Mouse (Mus musculus) liver, embryonic 11.5 days (tissue): ENCODE results near the gene Fbxl18. TPM values are rescaled to one million over a fixed set of nuclear protein-coding genes. Genes with fewer than 3 reads are reported as not detected.

Source experiments
- ATAC-seq: fragments of 200-750 bp; cut with Nextera tagmentation; replicated peaks from 2 replicates; pipeline ENCODE4 v1.8.0; 2017; ENCODE audit warnings: moderate number of reproducible peaks, mild to moderate bottlenecking, moderate TSS enrichment, moderate library complexity; ENCODE audit not compliant: low FRiP score
- DNase-seq: peaks from one replicate; pipeline ENCODE4 v3.0.0-alpha.2; 2017; ENCODE audit warnings: low spot score
- H3K27ac ChIP-seq: fragments of 300-500 bp; sonication (generic); 2 replicates; pipeline ENCODE4 v1.5.1; 2014; ENCODE audit warnings: mild to moderate bottlenecking, low read depth, low read length, control low read depth
- H3K27me3 ChIP-seq: fragments of 300-500 bp; sonication (generic); replicated peaks from 2 replicates; pipeline ENCODE4 v1.6.1; 2014; ENCODE audit warnings: low read length, mixed read lengths; ENCODE audit not compliant: control insufficient read depth, insufficient read depth
- H3K36me3 ChIP-seq: fragments of 300-500 bp; sonication (generic); 2 replicates; pipeline ENCODE4 v1.6.1; 2014; ENCODE audit warnings: mild to moderate bottlenecking, low read length, moderate library complexity, mixed read lengths; ENCODE audit not compliant: control insufficient read depth, insufficient read depth
- H3K4me1 ChIP-seq: fragments of 300-500 bp; sonication (generic); replicated peaks from 2 replicates; pipeline ENCODE4 v1.6.1; 2014; ENCODE audit warnings: low read length, mixed read lengths; ENCODE audit not compliant: control insufficient read depth, insufficient read depth
- H3K4me2 ChIP-seq: fragments of 300-500 bp; sonication (generic); 2 replicates; pipeline ENCODE4 v1.6.1; 2014; ENCODE audit warnings: mild to moderate bottlenecking, control low read depth, moderate library complexity
- H3K4me3 ChIP-seq: fragments of 300-500 bp; sonication (generic); 2 replicates; pipeline ENCODE4 v1.5.1; 2014; ENCODE audit warnings: low read depth, low read length, control low read depth
- H3K9ac ChIP-seq: fragments of 300-500 bp; sonication (generic); 2 replicates; pipeline ENCODE4 v1.6.1; 2014; ENCODE audit warnings: low read depth, low read length, control low read depth
- H3K9me3 ChIP-seq: fragments of 300-500 bp; sonication (generic); 2 replicates; pipeline ENCODE4 v1.6.1; 2016; ENCODE audit warnings: low read length, inconsistent platforms, mixed read lengths; ENCODE audit not compliant: control insufficient read depth
- WGBS: fragments of 180-500 bp; shearing (Covaris S2); extraction: QIAGEN DNeasy Blood & Tissue Kit; methylation state at CpG from one replicate; pipeline ENCODE4 v1.1.7; 2014; 5-methylcytosine and 5-hydroxymethylcytosine counted together
- polyA plus RNA-seq: library from polyadenylated mRNA; unstranded; fragments of >200 nt; fragmentation: Nextera tagmentation; extraction: Ambion mirVana; gene quantifications from 2 replicates; pipeline ENCODE4 v1.2.1, GENCODE M21; 2014

Gene Fbxl18
- polyA plus RNA-seq, 1 experiment from 2014 or later = 6.7 TPM

DNA sequence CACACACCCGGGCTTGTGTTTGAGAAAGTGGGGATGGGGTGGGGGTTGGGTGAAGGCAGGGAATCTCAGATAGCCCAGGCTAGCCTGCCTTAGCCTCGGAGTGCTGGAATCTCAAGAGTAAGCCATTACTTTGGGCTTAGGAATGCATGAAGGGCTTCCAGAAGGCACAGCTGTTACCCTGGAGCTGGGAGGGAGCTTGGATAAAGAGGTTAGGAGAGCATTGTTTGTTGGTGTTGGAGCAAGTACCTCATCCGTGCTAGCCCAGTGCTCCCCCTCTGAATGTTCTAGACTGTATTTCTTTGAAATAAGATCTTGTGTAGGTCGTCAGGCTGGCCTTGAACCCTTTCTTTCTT lies 34.2 kb upstream of the Fbxl18 start:
- Histone ChIP-seq H3K4me2 (peak overlapping the region; percentile 84), H3K36me3 (no peaks in the 10 kb centered on the region), H3K4me1 (peaks cover 45% of the 10 kb centered on the region), H3K9me3 (no peaks in the 10 kb centered on the region), H3K9ac (peak overlapping the region; percentile 76), H3K27me3 (no peaks in the 10 kb centered on the region), H3K4me3 (peak overlapping the region; percentile 62), H3K27ac (peak overlapping the region; percentile 82)
- ATAC-seq (no peak; the same call in 1 of the 2 replicates), DNase-seq (no peak)
- WGBS = 26% methylated on average over 4 of the region's 4 CpGs

DNA sequence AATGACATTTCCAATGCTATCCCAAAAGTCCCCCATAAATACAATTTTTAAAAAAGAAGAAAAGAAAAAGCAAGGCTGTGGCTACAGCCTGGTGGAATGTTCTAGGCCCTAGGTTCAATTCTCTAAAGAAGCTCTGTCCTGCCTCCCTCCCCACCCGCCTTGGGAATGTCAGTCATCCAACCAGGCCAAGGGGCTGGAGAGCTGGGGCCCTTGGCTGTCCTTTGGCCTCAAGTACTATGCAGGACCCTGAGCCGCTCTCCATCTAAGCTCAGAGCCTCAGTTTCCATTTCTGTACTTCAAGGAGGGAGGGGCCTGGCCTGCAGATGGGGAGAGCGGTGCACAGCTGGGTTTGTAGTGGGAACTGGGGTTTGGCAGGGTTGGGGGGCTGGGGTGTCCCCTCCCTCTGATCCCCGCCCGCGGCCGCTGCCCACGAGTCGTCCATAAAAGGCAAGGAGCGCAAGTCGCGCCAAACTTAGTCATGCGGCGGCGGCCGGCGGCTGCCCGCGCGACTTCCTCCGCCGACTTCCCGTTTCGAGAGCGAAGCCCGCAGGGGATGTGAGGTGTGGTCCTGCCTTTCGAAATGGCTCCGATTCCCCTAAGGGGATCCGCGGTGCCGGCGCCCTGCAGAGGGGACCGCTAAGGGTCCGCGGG lies 33.7 kb upstream of the Fbxl18 start:
- 3% methylated on average over 35 of the region's 35 CpGs for WGBS

DNA sequence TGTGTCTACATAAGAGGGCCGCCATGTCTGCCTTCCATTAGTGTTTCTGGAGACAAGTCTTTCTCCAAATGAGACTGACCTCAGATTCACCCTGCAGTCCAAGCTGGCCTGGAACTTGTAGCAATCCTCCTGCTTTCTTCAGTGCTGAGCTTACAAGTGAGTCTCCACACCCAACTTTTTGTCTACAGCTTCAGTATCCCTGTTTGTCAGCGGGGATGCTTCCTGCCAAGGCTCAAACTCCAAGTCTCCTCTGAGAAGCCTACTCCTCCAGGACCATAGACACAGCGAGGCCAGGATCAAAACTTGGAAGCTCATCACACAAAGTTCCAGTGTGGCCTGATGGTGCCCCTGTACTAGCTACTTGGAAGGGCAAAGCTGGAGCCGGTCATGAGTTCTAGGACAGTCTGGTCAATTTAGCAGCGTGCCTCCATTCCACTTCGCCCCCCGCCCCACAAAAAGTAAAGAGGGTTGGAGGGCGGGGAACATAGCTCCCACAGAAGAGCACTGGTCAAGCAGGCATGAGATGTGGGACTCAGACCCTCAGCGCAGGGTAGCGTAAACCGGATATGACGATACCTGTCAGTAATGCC lies 32.2 kb upstream of the Fbxl18 start:
- ATAC-seq = no peak
- WGBS = 90% methylated on average over 12 of the region's 12 CpGs
- peaks cover 51% of the 10 kb centered on the region for H3K4me1 ChIP-seq
- no peaks in the 10 kb centered on the region for H3K36me3 ChIP-seq
- no peaks in the 10 kb centered on the region for H3K9me3 ChIP-seq
- no peaks in the 10 kb centered on the region for H3K27me3 ChIP-seq
- DNase-seq = no peak
- H3K4me2 ChIP-seq = no peak overlapping the region; the same call in 1 of the 2 replicates
- no peak overlapping the region for H3K4me3 ChIP-seq
- peak overlapping the region; percentile 89; the same call in 1 of the 2 replicates for H3K27ac ChIP-seq
- no peak overlapping the region for H3K9ac ChIP-seq

More for the DNA sequence above, 33.7 kb upstream of the Fbxl18 start:
- Histone ChIP-seq H3K4me3 (peak overlapping the region; percentile 62), H3K9ac (peak overlapping the region; percentile 76), H3K9me3 (no peaks in the 10 kb centered on the region), H3K27ac (peak overlapping the region; percentile 82), H3K27me3 (no peaks in the 10 kb centered on the region), H3K36me3 (no peaks in the 10 kb centered on the region), H3K4me1 (peaks cover 47% of the 10 kb centered on the region), H3K4me2 (peak overlapping the region; percentile 84)
- ATAC-seq = peak; percentile 30; the same call in 1 of the 2 replicates
- DNase-seq = peak; percentile 74

DNA sequence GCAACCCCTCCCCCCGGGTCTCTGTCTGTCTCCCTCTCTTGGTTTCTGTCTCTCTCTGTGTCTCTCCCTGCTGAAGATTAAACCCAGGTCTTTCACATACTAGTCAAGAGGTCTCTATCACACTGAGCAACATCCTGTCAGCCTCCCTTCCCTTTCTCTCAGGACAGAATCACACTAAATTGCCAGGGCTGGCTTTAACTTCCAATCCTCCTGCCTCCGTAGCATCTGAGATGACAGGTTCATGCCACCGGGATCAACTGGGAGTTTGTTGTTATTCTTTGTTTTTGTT lies 31.7 kb upstream of the Fbxl18 start:
- no peak for DNase-seq
- Histone ChIP-seq H3K27me3 (no peaks in the 10 kb centered on the region), H3K9me3 (no peaks in the 10 kb centered on the region), H3K27ac (peak overlapping the region; percentile 89; the same call in 1 of the 2 replicates), H3K4me3 (no peak overlapping the region), H3K4me1 (peaks cover 51% of the 10 kb centered on the region), H3K9ac (peak overlapping the region; percentile 38; the same call in 1 of the 2 replicates), H3K4me2 (peak overlapping the region; percentile 53), H3K36me3 (no peaks in the 10 kb centered on the region)
- ATAC-seq = no peak
- WGBS = 41% methylated on average over 3 of the region's 3 CpGs

DNA sequence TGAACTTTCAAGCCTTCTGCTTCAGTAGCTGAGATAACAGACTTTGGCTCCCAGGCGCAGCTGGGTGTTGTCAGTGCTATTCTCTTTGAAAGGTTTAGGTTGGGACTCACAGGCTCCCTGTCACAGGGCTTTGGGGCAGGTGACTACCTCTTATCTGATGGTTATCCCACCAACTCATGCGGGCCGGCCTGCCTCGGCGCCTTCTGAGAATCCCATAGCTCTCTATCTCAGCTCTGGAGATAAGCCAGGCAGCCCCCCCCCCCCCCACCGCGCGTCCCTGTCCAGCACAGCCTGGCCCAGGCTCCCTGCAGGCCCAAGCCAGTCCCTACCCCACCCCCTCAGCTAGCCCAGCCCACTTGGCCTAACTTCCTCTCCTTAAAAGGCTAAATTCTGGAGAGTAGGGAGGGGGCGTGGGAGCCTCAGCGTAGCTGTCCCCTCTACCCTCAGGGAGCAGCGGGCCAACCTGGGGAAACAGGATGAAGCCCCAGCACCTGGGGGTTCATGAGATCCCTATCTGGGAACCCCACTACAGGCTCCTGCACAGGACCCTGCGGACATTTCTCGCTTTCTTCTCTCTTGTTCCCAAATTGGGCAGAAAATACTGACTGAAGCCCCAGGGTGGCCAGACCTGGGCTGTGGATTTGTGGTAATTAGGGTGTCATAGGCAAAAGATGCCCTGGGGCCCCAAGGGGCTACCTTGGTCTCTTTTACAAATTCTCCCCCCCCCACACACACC lies 31.2 kb upstream of the Fbxl18 start:
- ATAC-seq = peak; percentile 70
- no peak overlapping the region for H3K4me3 ChIP-seq
- no peaks in the 10 kb centered on the region for H3K27me3 ChIP-seq
- DNase-seq = peak; percentile 67
- no peaks in the 10 kb centered on the region for H3K36me3 ChIP-seq
- peak overlapping the region; percentile 89 for H3K27ac ChIP-seq
- no peaks in the 10 kb centered on the region for H3K9me3 ChIP-seq
- peak overlapping the region; percentile 56 for H3K9ac ChIP-seq
- WGBS = 11% methylated on average over 13 of the region's 13 CpGs
- H3K4me1 ChIP-seq = peaks cover 52% of the 10 kb centered on the region
- H3K4me2 ChIP-seq = peak overlapping the region; percentile 53

DNA sequence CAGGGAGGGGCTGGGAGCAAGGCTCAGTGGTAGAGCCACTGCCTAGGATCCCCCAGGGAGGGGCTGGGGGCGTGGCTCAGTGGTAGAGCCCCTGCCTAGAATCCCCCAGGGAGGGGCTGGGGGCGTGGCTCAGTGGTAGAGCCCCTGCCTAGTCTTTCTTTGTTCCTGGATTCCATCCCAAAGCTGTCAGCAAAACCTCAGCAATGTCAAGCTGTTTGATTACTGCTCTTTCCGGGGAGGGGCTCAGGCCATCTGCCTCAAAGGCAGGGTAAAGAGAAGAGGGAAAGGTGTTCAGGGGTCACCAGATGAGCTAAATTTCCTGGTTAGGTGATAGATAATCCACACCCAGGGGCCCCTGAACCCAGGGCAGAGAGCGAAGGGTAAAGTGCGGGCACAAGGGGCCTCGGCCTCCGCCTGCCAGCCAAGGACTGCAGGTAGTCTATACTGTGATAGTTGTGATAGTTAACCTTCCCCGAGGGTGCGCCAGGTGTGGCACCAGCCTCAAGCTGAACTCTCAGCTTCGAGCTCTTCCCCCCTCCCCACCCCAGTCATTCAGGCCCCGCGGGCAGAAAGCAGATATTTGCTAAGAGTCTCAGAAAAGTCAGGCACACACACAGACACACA lies 29.2 kb upstream of the Fbxl18 start:
- Histone ChIP-seq H3K27ac (0 out of 2 replicates have a peak overlapping the region, but pooled peaks have one; percentile 15), H3K4me3 (no peak overlapping the region), H3K9ac (no peak overlapping the region), H3K9me3 (no peaks in the 10 kb centered on the region), H3K4me2 (no peak overlapping the region), H3K27me3 (no peaks in the 10 kb centered on the region), H3K36me3 (no peaks in the 10 kb centered on the region), H3K4me1 (peaks cover 63% of the 10 kb centered on the region)
- 66% methylated on average over 12 of the region's 12 CpGs for WGBS
- ATAC-seq = no peak
- no peak for DNase-seq

DNA sequence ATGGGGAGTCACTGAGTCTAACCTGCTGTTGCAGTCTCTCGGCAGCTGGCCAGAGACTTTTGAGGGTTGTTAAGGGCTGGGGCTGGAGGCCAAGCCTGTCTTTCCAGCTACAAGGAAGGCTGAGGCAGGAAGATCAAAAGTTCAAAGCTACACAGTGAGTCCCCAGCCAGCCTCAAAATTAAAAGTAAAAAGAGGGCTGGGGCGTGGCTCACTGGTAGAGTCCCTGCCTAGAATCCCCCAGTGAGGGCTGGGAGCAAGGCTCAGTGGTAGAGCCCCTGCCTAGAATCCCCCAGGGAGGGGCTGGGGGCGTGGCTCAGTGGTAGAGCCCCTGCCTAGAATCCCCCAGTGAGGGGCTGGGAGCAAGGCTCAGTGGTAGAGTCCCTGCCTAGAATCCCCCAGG lies 28.6 kb upstream of the Fbxl18 start:
- DNase-seq = no peak
- no peak overlapping the region for H3K9ac ChIP-seq
- no peaks in the 10 kb centered on the region for H3K36me3 ChIP-seq
- H3K4me2 ChIP-seq = no peak overlapping the region
- no peak for ATAC-seq
- WGBS = 77% methylated on average over 3 of the region's 3 CpGs
- H3K4me3 ChIP-seq = no peak overlapping the region
- no peaks in the 10 kb centered on the region for H3K9me3 ChIP-seq
- no peaks in the 10 kb centered on the region for H3K27me3 ChIP-seq
- H3K4me1 ChIP-seq = peaks cover 59% of the 10 kb centered on the region
- H3K27ac ChIP-seq = no peak overlapping the region

DNA sequence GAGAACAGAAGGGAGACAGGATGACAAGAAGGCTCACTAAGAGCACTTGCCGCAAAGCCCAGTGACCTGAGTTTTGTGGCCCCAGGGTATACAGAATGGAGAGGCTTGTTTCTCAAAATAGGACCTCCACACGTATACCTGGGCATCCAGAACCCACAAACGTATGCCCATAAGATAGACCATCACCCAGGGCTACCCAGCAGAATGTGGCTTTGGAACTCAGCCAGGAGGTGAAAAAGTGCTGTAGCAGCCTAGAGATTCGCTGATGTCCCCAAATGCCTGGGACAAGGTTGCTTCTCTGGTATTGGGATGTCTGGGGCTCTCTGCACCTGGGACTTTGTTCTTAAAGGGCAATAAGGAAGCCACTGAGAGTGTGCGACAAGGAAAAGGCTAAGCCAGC lies 27.0 kb upstream of the Fbxl18 start:
- Histone ChIP-seq H3K9me3 (no peaks in the 10 kb centered on the region), H3K36me3 (no peaks in the 10 kb centered on the region), H3K4me2 (no peak overlapping the region), H3K4me1 (peaks cover 54% of the 10 kb centered on the region), H3K27me3 (no peaks in the 10 kb centered on the region), H3K4me3 (no peak overlapping the region), H3K27ac (peak overlapping the region; percentile 98), H3K9ac (0 out of 2 replicates have a peak overlapping the region, but pooled peaks have one; percentile 57)
- DNase-seq (no peak), ATAC-seq (no peak)
- 89% methylated on average over 5 of the region's 5 CpGs for WGBS
